Mouse (Mus musculus) heart, embryonic 16.5 days (tissue): ENCODE results near the gene Olfr146. TPM values are rescaled to one million over a fixed set of nuclear protein-coding genes. Genes with fewer than 3 reads are reported as not detected.

Experiments
- ATAC-seq: fragments of 200-750 bp; cut with Nextera tagmentation; replicated peaks from 2 replicates; pipeline ENCODE4 v1.8.0; 2017; ENCODE audit warnings: moderate number of reproducible peaks; ENCODE audit not compliant: insufficient read depth, low FRiP score; ENCODE audit errors: extremely low read depth
- H3K27ac ChIP-seq: fragments of 300-500 bp; sonication (generic); 2 replicates; pipeline ENCODE4 v1.5.1; 2014; ENCODE audit warnings: mild to moderate bottlenecking, low read length, control low read depth, moderate library complexity
- H3K27me3 ChIP-seq: fragments of 300-500 bp; sonication (generic); 2 replicates; pipeline ENCODE4 v1.6.1; 2014; ENCODE audit warnings: low read length, mixed read lengths; ENCODE audit not compliant: control insufficient read depth, insufficient read depth
- H3K36me3 ChIP-seq: fragments of 300-500 bp; sonication (generic); 2 replicates; pipeline ENCODE4 v1.6.1; 2014; ENCODE audit not compliant: control insufficient read depth, insufficient read depth
- H3K4me1 ChIP-seq: fragments of 300-500 bp; sonication (generic); 2 replicates; pipeline ENCODE4 v1.6.1; 2014; ENCODE audit warnings: low read length, mixed read lengths; ENCODE audit not compliant: control insufficient read depth, insufficient read depth
- H3K4me2 ChIP-seq: fragments of 300-500 bp; sonication (generic); 2 replicates; pipeline ENCODE4 v1.6.1; 2014; ENCODE audit warnings: low read depth, mild to moderate bottlenecking, control low read depth, low read length
- H3K4me3 ChIP-seq: fragments of 300-500 bp; sonication (generic); 2 replicates; pipeline ENCODE4 v1.5.1; 2014; ENCODE audit warnings: mild to moderate bottlenecking, control low read depth, low read length
- H3K9ac ChIP-seq: fragments of 300-500 bp; sonication (generic); 2 replicates; pipeline ENCODE4 v1.6.1; 2014; ENCODE audit warnings: low read length, control low read depth
- H3K9me3 ChIP-seq: fragments of 300-500 bp; sonication (generic); replicated peaks from 2 replicates; pipeline ENCODE4 v1.6.1; 2016; ENCODE audit warnings: low read length; ENCODE audit not compliant: control insufficient read depth
- WGBS: fragments of 180-500 bp; shearing (Covaris S2); extraction: QIAGEN DNeasy Blood & Tissue Kit; methylation state at CpG from one replicate; pipeline ENCODE4 v1.1.7; 2014; 5-methylcytosine and 5-hydroxymethylcytosine counted together
- microRNA-seq: library from miRNA; unstranded; fragments of <30 nt; microRNA quantifications from one replicate; pipeline ENCODE4, GENCODE M21; 2017
- polyA plus RNA-seq: library from polyadenylated mRNA; unstranded; fragments of >200 nt; fragmentation: Nextera tagmentation; extraction: Ambion mirVana; gene quantifications from 2 replicates; pipeline ENCODE4 v1.2.1, GENCODE M21; 2015

The Olfr146 gene
- not detected in 2 replicates for polyA plus RNA-seq

GRCm38 (mm10) chr9:39023277-39023676 is at the start of gene Olfr146:
Gene Olfr146, minus strand, starts transcription at chr9:39023377.
- no peak within 1 kb of the TSS for H3K27ac ChIP-seq
- H3K9me3 ChIP-seq, result no peaks in the 10 kb centered on the region; the same call in 1 of the 2 replicates
- no peaks in the 10 kb centered on the region for H3K27me3 ChIP-seq
- H3K4me2 ChIP-seq, result no peak within 1 kb of the TSS
- H3K4me1 ChIP-seq, result no peaks in the 10 kb centered on the region
- H3K36me3 ChIP-seq, result no peaks in the 10 kb centered on the region
- H3K4me3 ChIP-seq, result no peak within 1 kb of the TSS
- no peak for ATAC-seq
- H3K9ac ChIP-seq, result no peak within 1 kb of the TSS
- 58% methylated on average over 1 of the region's 1 CpGs for WGBS

- Histone ChIP-seq H3K4me1 (no peaks in the 10 kb centered on the region), H3K9ac (no peak within 1 kb of the TSS), H3K36me3 (no peaks in the 10 kb centered on the region), H3K4me3 (no peak within 1 kb of the TSS), H3K27me3 (no peaks in the 10 kb centered on the region), H3K4me2 (no peak within 1 kb of the TSS), H3K9me3 (no peaks in the 10 kb centered on the region), H3K27ac (no peak within 1 kb of the TSS)
- WGBS, result 78% methylated on average over 1 of the region's 1 CpGs
- ATAC-seq, result no peak
Measured at GRCm38 (mm10) chr9:39064851-39065250, 41.7 kb upstream of the Olfr146 start, which contains the start of gene Olfr937. Gene Olfr937, minus strand, starts transcription at chr9:39064951.

- H3K4me2 ChIP-seq, result no peak within 1 kb of the TSS
- no peak within 1 kb of the TSS for H3K9ac ChIP-seq
- H3K36me3 ChIP-seq, result no peaks in the 10 kb centered on the region
- H3K27ac ChIP-seq, result no peak within 1 kb of the TSS
- H3K4me1 ChIP-seq, result no peaks in the 10 kb centered on the region
- no peak within 1 kb of the TSS for H3K4me3 ChIP-seq
- no peak for ATAC-seq
- 70% methylated on average over 2 of the region's 2 CpGs for WGBS
- no peaks in the 10 kb centered on the region for H3K27me3 ChIP-seq
- H3K9me3 ChIP-seq, result no peaks in the 10 kb centered on the region
Measured at GRCm38 (mm10) chr9:38999583-38999982, 23.6 kb downstream of the Olfr146 start, which contains the start of gene Olfr935. Gene Olfr935, minus strand, starts transcription at chr9:38999683.

GRCm38 (mm10) chr9:38988215-38988614 is 35.0 kb downstream of the Olfr146 start, which contains the start of gene Olfr934:
Gene Olfr934, minus strand, starts transcription at chr9:38988315.
- ATAC-seq, result no peak
- Histone ChIP-seq H3K4me3 (no peak within 1 kb of the TSS), H3K27me3 (no peaks in the 10 kb centered on the region), H3K9ac (no peak within 1 kb of the TSS), H3K4me1 (no peaks in the 10 kb centered on the region), H3K4me2 (no peak within 1 kb of the TSS), H3K9me3 (no peaks in the 10 kb centered on the region), H3K27ac (no peak within 1 kb of the TSS), H3K36me3 (no peaks in the 10 kb centered on the region)
- WGBS, result 84% methylated on average over 2 of the region's 2 CpGs

GRCm38 (mm10) chr9:38972013-38972412 is 51.2 kb downstream of the Olfr146 start, which contains the start of gene Olfr933:
Gene Olfr933, plus strand, starts transcription at chr9:38972313.
- H3K4me3 ChIP-seq, result no peak within 1 kb of the TSS
- no peak within 1 kb of the TSS for H3K4me2 ChIP-seq
- 76% methylated on average over 4 of the region's 4 CpGs for WGBS
- no peak within 1 kb of the TSS for H3K9ac ChIP-seq
- no peak for ATAC-seq
- H3K27ac ChIP-seq, result no peak within 1 kb of the TSS
- H3K27me3 ChIP-seq, result no peaks in the 10 kb centered on the region
- H3K4me1 ChIP-seq, result no peaks in the 10 kb centered on the region
- no peaks in the 10 kb centered on the region for H3K9me3 ChIP-seq
- H3K36me3 ChIP-seq, result no peaks in the 10 kb centered on the region

Small RNA genes within 50 kb of the gene (microRNA-seq; reads per million reads assigned to microRNA genes)
- not detected for gene Gm25529

Other genes with a start within 250 kb of the Olfr146 start
- not detected in 2 replicates for gene Olfr922, start 208.8 kb downstream of the Olfr146 start, polyA plus RNA-seq
- gene Olfr923, start 196.8 kb downstream of the Olfr146 start, polyA plus RNA-seq, result not detected in 2 replicates
- not detected in 2 replicates for gene Olfr924, start 178.9 kb downstream of the Olfr146 start, polyA plus RNA-seq
- gene Olfr26, start 168.3 kb downstream of the Olfr146 start, polyA plus RNA-seq, result not detected in 2 replicates
- gene Olfr926, start 146.3 kb downstream of the Olfr146 start, polyA plus RNA-seq, result not detected in 2 replicates
- gene Olfr930, start 93.6 kb downstream of the Olfr146 start, polyA plus RNA-seq, result not detected in 2 replicates
- not detected in 2 replicates for gene Olfr933, start 51.1 kb downstream of the Olfr146 start, polyA plus RNA-seq
- gene Olfr934, start 35.1 kb downstream of the Olfr146 start, polyA plus RNA-seq, result not detected in 2 replicates
- not detected in 2 replicates for gene Olfr935, start 23.7 kb downstream of the Olfr146 start, polyA plus RNA-seq
- gene Olfr937, start 41.6 kb upstream of the Olfr146 start, polyA plus RNA-seq, result not detected in 2 replicates
- not detected in 2 replicates for gene Olfr938, start 55.5 kb upstream of the Olfr146 start, polyA plus RNA-seq
- not detected in 2 replicates for gene Olfr27, start 104.8 kb upstream of the Olfr146 start, polyA plus RNA-seq
- gene Olfr943, start 142.9 kb upstream of the Olfr146 start, polyA plus RNA-seq, result not detected in 2 replicates
- not detected in 2 replicates for gene Olfr944, start 178.5 kb upstream of the Olfr146 start, polyA plus RNA-seq
- not detected in 2 replicates for gene Olfr1537, start 226.6 kb upstream of the Olfr146 start, polyA plus RNA-seq